Mouse (Mus musculus) intestine, embryonic 15.5 days (tissue): Measurements from ENCODE around the gene Nav2. TPM values are rescaled to one million over a fixed set of nuclear protein-coding genes. Genes with fewer than 3 reads are reported as not detected.

ENCODE experiments used
- ATAC-seq: fragments of 200-750 bp; cut with Nextera tagmentation; 2 replicates; pipeline ENCODE4 v1.8.0; 2017; ENCODE audit warnings: moderate TSS enrichment, moderate library complexity
- H3K27ac ChIP-seq: fragments of 300-500 bp; sonication (generic); 2 replicates; pipeline ENCODE4 v1.5.1; 2015; ENCODE audit warnings: mild to moderate bottlenecking, inconsistent platforms
- H3K27me3 ChIP-seq: fragments of 300-500 bp; sonication (generic); replicated peaks from 2 replicates; pipeline ENCODE4 v1.6.1; 2015; ENCODE audit warnings: inconsistent platforms
- H3K36me3 ChIP-seq: fragments of 300-500 bp; sonication (generic); 2 replicates; pipeline ENCODE4 v1.6.1; 2015; ENCODE audit warnings: inconsistent platforms
- H3K4me1 ChIP-seq: fragments of 300-500 bp; sonication (generic); replicated peaks from 2 replicates; pipeline ENCODE4 v1.6.1; 2015; ENCODE audit warnings: inconsistent platforms
- H3K4me2 ChIP-seq: fragments of 300-500 bp; sonication (generic); replicated peaks from 2 replicates; pipeline ENCODE4 v1.6.1; 2015; ENCODE audit warnings: mild to moderate bottlenecking, inconsistent platforms
- H3K4me3 ChIP-seq: fragments of 300-500 bp; sonication (generic); replicated peaks from 2 replicates; pipeline ENCODE4 v1.5.1; 2015; ENCODE audit warnings: inconsistent platforms
- H3K9ac ChIP-seq: fragments of 300-500 bp; sonication (generic); 2 replicates; pipeline ENCODE4 v1.6.1; 2015; ENCODE audit warnings: inconsistent platforms
- H3K9me3 ChIP-seq: fragments of 300-500 bp; sonication (generic); 2 replicates; pipeline ENCODE4 v1.6.1; 2016; ENCODE audit warnings: inconsistent platforms
- WGBS: fragments of 180-500 bp; shearing (Covaris S2); methylation state at CpG from one replicate; pipeline ENCODE4 v1.1.7; 2015; 5-methylcytosine and 5-hydroxymethylcytosine counted together
- polyA plus RNA-seq: library from polyadenylated mRNA; unstranded; fragments of >200 nt; fragmentation: Nextera tagmentation; extraction: Ambion mirVana; gene quantifications from 2 replicates; pipeline ENCODE4 v1.2.1, GENCODE M21; 2015

Nav2 gene
- polyA plus RNA-seq, 1 experiment from 2014 or later, result 17.7 TPM

- Histone ChIP-seq H3K4me1 (no peaks in the 10 kb centered on the region), H3K4me2 (no peak overlapping the region), H3K4me3 (no peak overlapping the region), H3K9me3 (no peaks in the 10 kb centered on the region), H3K9ac (no peak overlapping the region), H3K27ac (no peak overlapping the region), H3K36me3 (no peaks in the 10 kb centered on the region), H3K27me3 (no peaks in the 10 kb centered on the region)
- WGBS, result 54% methylated on average over 10 of the region's 10 CpGs
- ATAC-seq, result no peak
Measured at GRCm38 (mm10) chr7:49075333-49075934, 166.9 kb downstream of the Nav2 start.

GRCm38 (mm10) chr7:49076283-49076694 is 167.8 kb downstream of the Nav2 start:
- Histone ChIP-seq H3K4me2 (no peak overlapping the region), H3K27me3 (no peaks in the 10 kb centered on the region)

GRCm38 (mm10) chr7:49078930-49079329 is 170.4 kb downstream of the Nav2 start:
- 78% methylated on average over 5 of the region's 5 CpGs for WGBS
- no peaks in the 10 kb centered on the region for H3K9me3 ChIP-seq
- no peak for ATAC-seq
- H3K27me3 ChIP-seq, result no peaks in the 10 kb centered on the region
- no peak overlapping the region for H3K27ac ChIP-seq
- no peaks in the 10 kb centered on the region for H3K4me1 ChIP-seq
- no peak overlapping the region for H3K4me2 ChIP-seq
- no peak overlapping the region for H3K9ac ChIP-seq
- no peaks in the 10 kb centered on the region for H3K36me3 ChIP-seq
- no peak overlapping the region for H3K4me3 ChIP-seq

More at GRCm38 (mm10) chr7:49076283-49076694, 167.8 kb downstream of the Nav2 start:
- H3K36me3 ChIP-seq, result no peaks in the 10 kb centered on the region
- H3K9me3 ChIP-seq, result no peaks in the 10 kb centered on the region
- no peak overlapping the region for H3K9ac ChIP-seq
- H3K4me3 ChIP-seq, result no peak overlapping the region
- H3K27ac ChIP-seq, result no peak overlapping the region
- WGBS, result 48% methylated on average over 8 of the region's 8 CpGs
- ATAC-seq, result no peak
- H3K4me1 ChIP-seq, result no peaks in the 10 kb centered on the region

- Histone ChIP-seq H3K4me2 (no peak overlapping the region), H3K9ac (no peak overlapping the region), H3K4me3 (no peak overlapping the region), H3K9me3 (no peaks in the 10 kb centered on the region), H3K27me3 (no peaks in the 10 kb centered on the region), H3K36me3 (no peaks in the 10 kb centered on the region), H3K27ac (no peak overlapping the region), H3K4me1 (peaks cover 4% of the 10 kb centered on the region; the same call in 1 of the 2 replicates)
- WGBS, result 71% methylated on average over 4 of the region's 4 CpGs
- ATAC-seq, result no peak
Measured at GRCm38 (mm10) chr7:49082585-49083165, 174.2 kb downstream of the Nav2 start.

DNA sequence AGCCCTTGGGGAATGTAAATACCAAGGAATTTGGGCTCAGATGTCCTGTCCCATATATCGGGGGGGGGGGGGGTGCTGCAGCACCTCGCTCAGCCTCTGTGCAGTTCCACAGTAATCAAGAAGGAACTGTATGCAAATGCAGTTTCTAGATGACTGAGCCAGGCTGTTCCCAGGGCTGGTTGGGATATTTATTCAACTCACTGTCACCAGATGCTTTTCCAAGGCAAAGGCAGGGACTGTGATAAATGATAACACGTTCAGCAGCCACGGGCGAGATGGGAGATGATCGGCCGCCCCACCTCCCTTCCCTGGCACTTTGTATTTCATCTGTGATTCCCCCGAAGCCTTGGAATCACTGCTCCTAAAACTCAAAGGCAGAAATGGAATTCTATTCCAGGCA is 176.3 kb downstream of the Nav2 start:
- Histone ChIP-seq H3K36me3 (no peaks in the 10 kb centered on the region), H3K27ac (no peak overlapping the region), H3K27me3 (no peaks in the 10 kb centered on the region), H3K4me2 (no peak overlapping the region), H3K4me1 (peaks cover 4% of the 10 kb centered on the region; the same call in 1 of the 2 replicates), H3K9me3 (no peaks in the 10 kb centered on the region), H3K9ac (no peak overlapping the region), H3K4me3 (no peak overlapping the region)
- ATAC-seq, result no peak
- whole genome bisulfite sequencing, result 35% methylated on average over 8 of the region's 8 CpGs

- Histone ChIP-seq H3K27me3 (0 out of 2 replicates have a peak, but pooled peaks cover under 1% of the 10 kb centered on the region), H3K4me2 (no peak overlapping the region), H3K9me3 (no peaks in the 10 kb centered on the region), H3K36me3 (no peaks in the 10 kb centered on the region), H3K27ac (no peak overlapping the region), H3K4me1 (peaks cover 4% of the 10 kb centered on the region; the same call in 1 of the 2 replicates), H3K9ac (no peak overlapping the region), H3K4me3 (no peak overlapping the region)
- no peak for ATAC-seq
- WGBS, result 86% methylated on average over 10 of the region's 10 CpGs
Measured at GRCm38 (mm10) chr7:49085759-49086158, 177.2 kb downstream of the Nav2 start.

GRCm38 (mm10) chr7:49087154-49087553 is 178.6 kb downstream of the Nav2 start:
- Histone ChIP-seq H3K9ac (no peak overlapping the region), H3K36me3 (no peaks in the 10 kb centered on the region), H3K4me2 (no peak overlapping the region), H3K4me3 (no peak overlapping the region), H3K27me3 (0 out of 2 replicates have a peak, but pooled peaks cover 3% of the 10 kb centered on the region), H3K27ac (no peak overlapping the region), H3K4me1 (peaks cover 4% of the 10 kb centered on the region; the same call in 1 of the 2 replicates), H3K9me3 (no peaks in the 10 kb centered on the region)
- ATAC-seq, result no peak
- WGBS, result 85% methylated on average over 5 of the region's 5 CpGs

- Histone ChIP-seq H3K4me3 (no peak overlapping the region), H3K4me1 (peaks cover 4% of the 10 kb centered on the region; the same call in 1 of the 2 replicates), H3K9me3 (no peaks in the 10 kb centered on the region), H3K36me3 (no peaks in the 10 kb centered on the region), H3K4me2 (no peak overlapping the region), H3K27ac (no peak overlapping the region), H3K9ac (no peak overlapping the region), H3K27me3 (0 out of 2 replicates have a peak, but pooled peaks cover 3% of the 10 kb centered on the region)
- ATAC-seq, result no peak
- 68% methylated on average over 15 of the region's 15 CpGs for WGBS
Measured at GRCm38 (mm10) chr7:49088198-49088912, 179.8 kb downstream of the Nav2 start.

DNA sequence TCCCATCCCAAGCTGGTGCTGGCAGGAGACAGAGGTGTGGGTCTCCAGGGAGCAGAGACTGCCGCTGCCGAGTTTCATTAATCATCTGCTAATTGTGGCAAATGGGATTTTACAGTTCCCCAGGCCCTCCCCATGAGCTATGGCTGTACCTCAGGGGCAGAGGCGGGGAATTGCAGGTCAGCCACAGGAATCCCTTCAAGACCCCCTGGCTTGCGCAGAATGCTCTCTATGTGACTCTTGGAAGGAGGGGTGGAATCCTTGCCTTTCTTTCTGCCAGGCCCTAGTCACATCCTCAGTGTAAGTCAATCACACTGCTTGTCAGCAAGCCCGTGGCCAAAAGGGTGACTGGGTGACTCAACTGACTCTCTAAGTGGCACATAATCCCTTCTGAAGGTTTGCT is 182.9 kb downstream of the Nav2 start:
- no peak for ATAC-seq
- Histone ChIP-seq H3K27me3 (0 out of 2 replicates have a peak, but pooled peaks cover 3% of the 10 kb centered on the region), H3K9ac (no peak overlapping the region), H3K4me1 (no peaks in the 10 kb centered on the region), H3K4me2 (no peak overlapping the region), H3K27ac (no peak overlapping the region), H3K36me3 (no peaks in the 10 kb centered on the region), H3K9me3 (no peaks in the 10 kb centered on the region), H3K4me3 (no peak overlapping the region)
- 35% methylated on average over 5 of the region's 5 CpGs for WGBS

DNA sequence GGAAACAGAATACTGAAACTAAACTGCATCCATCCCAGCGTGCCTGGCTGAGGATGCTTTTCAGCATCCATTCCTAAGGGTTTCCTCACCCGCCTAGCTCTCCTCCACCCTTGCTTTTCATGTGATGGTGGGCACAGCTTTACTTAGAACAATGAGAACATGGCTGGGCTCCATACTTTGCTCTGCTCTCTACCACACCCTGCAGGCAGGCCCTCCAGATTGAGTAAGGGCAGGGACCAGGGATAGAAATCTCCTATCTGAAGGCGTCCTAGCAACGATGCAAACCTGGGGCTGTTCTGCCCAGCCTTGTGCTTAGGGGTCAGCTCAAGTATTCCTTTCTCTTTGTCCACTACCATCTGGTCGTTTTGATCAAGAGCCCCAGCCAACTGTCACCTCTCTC is 183.4 kb downstream of the Nav2 start:
- H3K4me1 ChIP-seq, result no peaks in the 10 kb centered on the region
- H3K4me3 ChIP-seq, result no peak overlapping the region
- WGBS, result 48% methylated on average over 5 of the region's 5 CpGs
- no peak overlapping the region for H3K27ac ChIP-seq
- no peaks in the 10 kb centered on the region for H3K36me3 ChIP-seq
- H3K9me3 ChIP-seq, result no peaks in the 10 kb centered on the region
- no peak overlapping the region for H3K9ac ChIP-seq
- no peak for ATAC-seq
- H3K27me3 ChIP-seq, result 0 out of 2 replicates have a peak, but pooled peaks cover 3% of the 10 kb centered on the region
- H3K4me2 ChIP-seq, result no peak overlapping the region

- Histone ChIP-seq H3K27me3 (0 out of 2 replicates have a peak, but pooled peaks cover 3% of the 10 kb centered on the region), H3K9me3 (no peaks in the 10 kb centered on the region), H3K27ac (no peak overlapping the region), H3K4me1 (no peaks in the 10 kb centered on the region), H3K9ac (no peak overlapping the region), H3K4me2 (no peak overlapping the region), H3K4me3 (no peak overlapping the region), H3K36me3 (no peaks in the 10 kb centered on the region)
- no peak for ATAC-seq
- WGBS, result 67% methylated on average over 6 of the region's 6 CpGs
Measured at GRCm38 (mm10) chr7:49093596-49093995, 185.1 kb downstream of the Nav2 start.

DNA sequence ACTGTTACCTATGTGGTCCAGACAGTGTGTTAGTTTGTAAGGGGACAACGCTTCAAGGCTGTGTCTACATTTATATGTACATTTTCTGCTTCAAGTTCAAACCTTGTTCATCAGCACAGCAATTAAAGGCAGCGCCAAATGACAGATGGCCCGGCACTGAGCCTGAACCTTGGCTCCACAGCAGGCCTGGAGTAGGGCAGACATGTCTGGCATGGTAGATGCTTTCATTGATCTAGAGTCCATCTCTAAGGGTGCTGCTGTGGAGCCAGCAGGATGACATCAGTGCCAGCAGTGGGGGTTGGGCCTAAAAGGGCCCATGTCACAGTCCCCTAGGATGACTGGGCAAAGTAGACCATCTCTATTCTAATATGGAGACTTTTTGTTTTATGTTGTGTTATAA is 186.0 kb downstream of the Nav2 start:
- Histone ChIP-seq H3K4me3 (no peak overlapping the region), H3K4me2 (no peak overlapping the region), H3K4me1 (no peaks in the 10 kb centered on the region), H3K27ac (no peak overlapping the region), H3K36me3 (no peaks in the 10 kb centered on the region), H3K9ac (no peak overlapping the region), H3K9me3 (no peaks in the 10 kb centered on the region), H3K27me3 (0 out of 2 replicates have a peak, but pooled peaks cover 3% of the 10 kb centered on the region)
- 87% methylated on average over 3 of the region's 3 CpGs for WGBS
- no peak for ATAC-seq
